Mouse (Mus musculus): ENCODE measurements around the gene Nxpe2.

DNA sequence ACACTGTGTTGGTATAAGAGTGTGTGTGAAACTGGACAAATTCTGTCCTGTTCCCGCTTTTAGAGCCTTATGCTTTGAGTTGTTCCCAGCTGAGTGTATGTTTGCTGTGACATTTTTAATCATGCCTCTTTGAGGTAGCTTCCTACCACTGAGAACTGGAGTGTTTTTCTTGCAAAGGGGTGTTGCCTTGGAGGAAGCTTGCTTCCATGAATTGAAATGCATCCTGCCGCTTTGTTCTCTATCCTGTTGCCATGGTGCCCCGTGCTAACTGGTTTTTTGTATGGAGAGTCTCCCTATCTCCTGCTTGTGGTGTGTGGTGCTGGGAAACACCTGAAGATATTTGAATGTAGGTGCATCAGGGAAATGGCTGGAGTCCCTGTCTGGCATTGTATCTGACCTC lies 39.1 kb downstream of the Nxpe2 start:
- TF ChIP-seq CTCF (IDR thresholded peaks at IDR 0.05; ENCODE audit: extremely low read depth, insufficient read depth, low read length) = no peak
- no peak for TF ChIP-seq POLR2A (IDR thresholded peaks at IDR 0.05; ENCODE audit: extremely low read depth, insufficient read depth, low read length)
